Mouse (Mus musculus) limb, embryonic 14.5 days (tissue): ENCODE results near the gene Gm21778. TPM values are rescaled to one million over a fixed set of nuclear protein-coding genes. Genes with fewer than 3 reads are reported as not detected.
"Not testable (repeated sequence)": the region's sequence is repeated elsewhere in the genome, so short reads cannot be mapped to it uniquely, and the experiment has no call there.

ENCODE experiments used
- ATAC-seq: fragments of 200-750 bp; cut with Nextera tagmentation; 2 replicates; pipeline ENCODE4 v1.8.0; 2017; ENCODE audit warnings: low read depth, moderate number of reproducible peaks, moderate TSS enrichment; ENCODE audit not compliant: low FRiP score
- DNase-seq: peaks from one replicate; pipeline ENCODE4 v3.0.0-alpha.2; 2015; ENCODE audit warnings: low spot score
- H3K27ac ChIP-seq: fragments of 300-500 bp; sonication (generic); replicated peaks from 2 replicates; pipeline ENCODE4 v1.5.1; 2014; ENCODE audit warnings: low read depth, mild to moderate bottlenecking, low read length, moderate library complexity, mixed read lengths
- H3K27me3 ChIP-seq: fragments of 300-500 bp; sonication (generic); 2 replicates; pipeline ENCODE4 v1.6.1; 2014; ENCODE audit warnings: low read length, mixed read lengths; ENCODE audit not compliant: control insufficient read depth, insufficient read depth
- H3K36me3 ChIP-seq: fragments of 300-500 bp; sonication (generic); 2 replicates; pipeline ENCODE4 v1.6.1; 2014; ENCODE audit warnings: mild to moderate bottlenecking, low read length, moderate library complexity, mixed read lengths; ENCODE audit not compliant: control insufficient read depth, insufficient read depth
- H3K4me1 ChIP-seq: fragments of 300-500 bp; sonication (generic); 2 replicates; pipeline ENCODE4 v1.6.1; 2014; ENCODE audit warnings: antibody characterized with exemption, low read length, mixed read lengths; ENCODE audit not compliant: control insufficient read depth, insufficient read depth
- H3K4me2 ChIP-seq: fragments of 300-500 bp; sonication (generic); replicated peaks from 2 replicates; pipeline ENCODE4 v1.6.1; 2014; ENCODE audit warnings: low read depth, mild to moderate bottlenecking, low read length, moderate library complexity; ENCODE audit not compliant: severe bottlenecking
- H3K4me3 ChIP-seq: fragments of 300-500 bp; sonication (generic); replicated peaks from 2 replicates; pipeline ENCODE4 v1.5.1; 2014; ENCODE audit warnings: low read length
- H3K9ac ChIP-seq: fragments of 300-500 bp; sonication (generic); 2 replicates; pipeline ENCODE4 v1.6.1; 2014; ENCODE audit warnings: mild to moderate bottlenecking, low read depth, low read length, moderate library complexity; ENCODE audit not compliant: severe bottlenecking
- H3K9me3 ChIP-seq: fragments of 300-500 bp; sonication (generic); 2 replicates; pipeline ENCODE4 v1.6.1; 2016; ENCODE audit warnings: low read length; ENCODE audit not compliant: control insufficient read depth
- polyA plus RNA-seq, 2 experiments: library from polyadenylated mRNA; depleted of rRNA in 1 of 2; stranded (reverse) in 1 of 2; unstranded in 1 of 2; fragments of >200 nt; fragmentation: Nextera tagmentation in 1 of 2; extraction: Ambion mirVana in 1 of 2; gene quantifications; 2 replicates each; pipeline versions ENCODE4 v1.2.1 to v1.2.3; 2012 to 2014

Gene Gm21778
- polyA plus RNA-seq (2012; rRNA removed) (not detected in 2 replicates), polyA plus RNA-seq (2014; fragmentation: Nextera tagmentation; extraction: Ambion mirVana) (not detected in 2 replicates)

- not testable (repeated sequence) for H3K9me3 ChIP-seq, ATAC-seq
Observed at GRCm38 (mm10) chrY:5942160-5942559, at the start of gene Gm21778. Gene Gm21778 (plus strand): TSS chrY:5942460.

More at GRCm38 (mm10) chrY:5942160-5942559, at the start of gene Gm21778:
- DNase-seq, H3K4me3 ChIP-seq, H3K4me2 ChIP-seq, H3K27me3 ChIP-seq, H3K27ac ChIP-seq, H3K36me3 ChIP-seq, H3K9ac ChIP-seq, H3K4me1 ChIP-seq: not testable (repeated sequence)

Other genes starting within 250 kb of the Gm21778 start
- gene Gm20914, start 216.5 kb upstream of the Gm21778 start, polyA plus RNA-seq (2012; rRNA removed) = not detected in 2 replicates
- not detected in 2 replicates for gene Gm20914, start 216.5 kb upstream of the Gm21778 start, polyA plus RNA-seq (2014; fragmentation: Nextera tagmentation; extraction: Ambion mirVana)
- not detected in 2 replicates for gene Gm28171, start 149.1 kb upstream of the Gm21778 start, polyA plus RNA-seq (2012; rRNA removed)
- not detected in 2 replicates for gene Gm28171, start 149.1 kb upstream of the Gm21778 start, polyA plus RNA-seq (2014; fragmentation: Nextera tagmentation; extraction: Ambion mirVana)